Mouse (Mus musculus) small intestine, adult 2 months (tissue): Measurements from ENCODE around the gene Large2.

Source experiments
- CTCF ChIP-seq: fragments of 200-500 bp; IDR thresholded peaks from 2 replicates; pipeline ENCODE4 v1.5.1; 2012; ENCODE audit warnings: low read depth, mild to moderate bottlenecking, control low read depth, inconsistent platforms, low read length, moderate library complexity, mixed read lengths; ENCODE audit not compliant: insufficient replicate concordance, insufficient read length; ENCODE audit errors: extremely low read depth
- POLR2A ChIP-seq: fragments of 200-500 bp; IDR thresholded peaks from 2 replicates; pipeline ENCODE4 v1.6.1; 2012; ENCODE audit warnings: low read depth, mild to moderate bottlenecking, control low read depth, inconsistent platforms, low read length, moderate library complexity

DNA sequence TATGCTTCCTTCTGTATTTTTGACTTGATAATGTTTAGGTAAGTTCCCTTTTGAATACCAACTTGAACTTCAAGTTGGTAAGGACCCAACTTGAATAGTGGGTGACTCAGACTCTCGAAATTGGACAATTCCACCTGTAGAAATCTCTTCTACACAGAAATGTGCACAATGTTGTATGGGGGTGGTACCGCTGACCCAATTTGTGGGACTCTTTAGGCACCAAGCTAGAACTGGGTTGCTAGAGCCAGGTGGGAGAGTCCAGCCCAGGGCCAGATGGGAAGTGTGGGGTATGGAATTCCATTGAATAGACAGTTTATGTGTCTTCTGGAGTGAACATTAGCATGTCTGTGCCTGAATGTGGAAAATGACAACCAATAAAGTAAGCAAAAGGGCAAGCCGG is 20.9 kb upstream of the Large2 start:
- TF ChIP-seq CTCF (no peak), POLR2A (no peak)
